Mouse (Mus musculus) kidney, embryonic 14.5 days (tissue): Measurements from ENCODE around the gene Aldh3b1. TPM values are rescaled to one million over a fixed set of nuclear protein-coding genes. Genes with fewer than 3 reads are reported as not detected.

ENCODE experiments used
- ATAC-seq: fragments of 200-750 bp; cut with Nextera tagmentation; 2 replicates; pipeline ENCODE4 v1.8.0; 2017; ENCODE audit warnings: moderate number of reproducible peaks, mild to moderate bottlenecking, moderate TSS enrichment, moderate library complexity; ENCODE audit not compliant: low FRiP score, low TSS enrichment
- H3K27ac ChIP-seq: fragments of 300-500 bp; sonication (generic); 2 replicates; pipeline ENCODE4 v1.5.1; 2014; ENCODE audit warnings: low read depth, mild to moderate bottlenecking, low read length, moderate library complexity, mixed read lengths
- H3K27me3 ChIP-seq: fragments of 300-500 bp; sonication (generic); 2 replicates; pipeline ENCODE4 v1.6.1; 2014; ENCODE audit warnings: mild to moderate bottlenecking, low read length; ENCODE audit not compliant: control insufficient read depth, insufficient read depth
- H3K36me3 ChIP-seq: fragments of 300-500 bp; sonication (generic); 2 replicates; pipeline ENCODE4 v1.6.1; 2014; ENCODE audit warnings: low read length, mixed read lengths; ENCODE audit not compliant: control insufficient read depth, insufficient read depth
- H3K4me1 ChIP-seq: fragments of 300-500 bp; sonication (generic); 2 replicates; pipeline ENCODE4 v1.6.1; 2014; ENCODE audit warnings: low read length, mixed read lengths; ENCODE audit not compliant: control insufficient read depth, insufficient read depth
- H3K4me2 ChIP-seq: fragments of 300-500 bp; sonication (generic); replicated peaks from 2 replicates; pipeline ENCODE4 v1.6.1; 2014; ENCODE audit warnings: low read depth, mild to moderate bottlenecking, low read length
- H3K4me3 ChIP-seq: fragments of 300-500 bp; sonication (generic); 2 replicates; pipeline ENCODE4 v1.5.1; 2014; ENCODE audit warnings: mild to moderate bottlenecking, low read length
- H3K9ac ChIP-seq: fragments of 300-500 bp; sonication (generic); 2 replicates; pipeline ENCODE4 v1.6.1; 2014; ENCODE audit warnings: low read depth, mild to moderate bottlenecking, low read length, moderate library complexity
- H3K9me3 ChIP-seq: fragments of 300-500 bp; sonication (generic); 2 replicates; pipeline ENCODE4 v1.6.1; 2016; ENCODE audit warnings: low read length; ENCODE audit not compliant: control insufficient read depth
- WGBS: fragments of 180-500 bp; shearing (Covaris S2); extraction: QIAGEN DNeasy Blood & Tissue Kit; methylation state at CpG from one replicate; pipeline ENCODE4 v1.1.7; 2014; 5-methylcytosine and 5-hydroxymethylcytosine counted together
- polyA plus RNA-seq: library from polyadenylated mRNA; unstranded; fragments of >200 nt; fragmentation: Nextera tagmentation; extraction: Ambion mirVana; gene quantifications from 2 replicates; pipeline ENCODE4 v1.2.1, GENCODE M21; 2014

Aldh3b1 gene
- polyA plus RNA-seq, 1 experiment from 2014 or later = 2.8 TPM

DNA sequence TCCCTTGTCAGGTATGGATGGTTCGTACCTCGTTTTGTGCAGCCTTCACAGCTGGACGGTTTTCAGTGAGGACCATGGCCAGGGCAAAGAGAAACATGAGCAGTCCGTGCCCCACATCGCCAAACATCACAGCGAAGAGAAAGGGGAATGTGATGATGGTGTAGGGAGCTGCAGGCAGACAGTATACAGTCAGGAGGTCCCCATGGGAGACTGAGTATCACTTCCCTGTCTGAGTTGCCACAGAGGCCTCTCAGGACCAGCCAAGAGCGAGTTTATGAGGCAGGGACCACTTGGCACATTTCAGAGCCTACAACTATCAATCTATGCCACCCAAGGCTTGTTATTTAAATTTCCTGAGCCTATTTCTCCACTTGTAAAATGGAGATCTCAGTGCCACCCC lies 30.7 kb downstream of the Aldh3b1 start:
- Histone ChIP-seq H3K27ac (no peak overlapping the region), H3K4me3 (no peak overlapping the region), H3K9me3 (no peaks in the 10 kb centered on the region), H3K27me3 (no peaks in the 10 kb centered on the region), H3K4me1 (0 out of 2 replicates have a peak, but pooled peaks cover 2% of the 10 kb centered on the region), H3K9ac (no peak overlapping the region), H3K4me2 (no peak overlapping the region), H3K36me3 (peaks cover 77% of the 10 kb centered on the region)
- WGBS = 66% methylated on average over 7 of the region's 7 CpGs
- ATAC-seq = no peak

DNA sequence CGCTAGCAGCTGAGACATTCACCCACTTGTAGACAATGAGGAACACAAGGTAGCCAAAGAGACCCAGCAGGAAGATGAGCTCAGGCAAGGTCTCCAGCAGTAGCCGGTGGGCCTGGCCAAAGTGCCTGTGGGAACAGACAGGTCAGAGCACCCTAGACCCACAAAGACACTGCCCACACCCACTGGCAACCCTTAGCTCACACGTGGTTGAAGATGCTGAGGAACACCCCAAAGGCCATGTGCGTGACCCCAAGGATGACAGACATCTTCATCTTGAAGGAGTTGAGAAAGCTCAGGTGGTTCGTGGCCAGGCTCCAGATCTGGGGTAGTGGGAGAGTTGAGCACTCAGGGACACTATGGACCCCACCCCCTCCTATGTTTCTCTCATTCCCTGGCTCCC lies 32.1 kb downstream of the Aldh3b1 start:
- Histone ChIP-seq H3K9me3 (no peaks in the 10 kb centered on the region), H3K4me2 (no peak overlapping the region), H3K9ac (no peak overlapping the region), H3K27me3 (no peaks in the 10 kb centered on the region), H3K4me1 (0 out of 2 replicates have a peak, but pooled peaks cover 2% of the 10 kb centered on the region), H3K36me3 (peaks cover 77% of the 10 kb centered on the region), H3K4me3 (no peak overlapping the region), H3K27ac (no peak overlapping the region)
- WGBS = 93% methylated on average over 5 of the region's 5 CpGs
- no peak for ATAC-seq

DNA sequence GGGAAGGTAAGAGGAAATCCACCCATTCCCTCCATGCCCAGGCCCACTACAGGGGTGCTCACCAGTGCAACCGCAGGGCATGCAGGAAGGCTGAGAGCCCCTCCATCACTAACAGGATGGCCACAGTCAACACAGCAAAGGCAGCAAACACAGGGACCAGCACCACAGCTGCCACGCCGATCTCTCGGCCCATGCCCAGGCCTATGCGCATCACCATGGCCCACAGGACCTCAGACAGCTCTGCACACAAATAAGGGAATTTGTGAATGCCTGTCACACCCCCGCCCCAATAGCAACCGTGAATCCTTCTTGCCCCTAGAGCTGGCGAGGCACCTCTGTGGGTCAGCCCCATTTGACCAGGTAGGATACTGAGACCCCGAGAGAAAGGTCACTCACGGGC lies 33.4 kb downstream of the Aldh3b1 start:
- Histone ChIP-seq H3K27ac (no peak overlapping the region), H3K4me2 (no peak overlapping the region), H3K4me1 (0 out of 2 replicates have a peak, but pooled peaks cover 2% of the 10 kb centered on the region), H3K4me3 (no peak overlapping the region), H3K9ac (no peak overlapping the region), H3K36me3 (peaks cover 78% of the 10 kb centered on the region), H3K9me3 (no peaks in the 10 kb centered on the region), H3K27me3 (no peaks in the 10 kb centered on the region)
- WGBS = 90% methylated on average over 10 of the region's 10 CpGs
- ATAC-seq = no peak

DNA sequence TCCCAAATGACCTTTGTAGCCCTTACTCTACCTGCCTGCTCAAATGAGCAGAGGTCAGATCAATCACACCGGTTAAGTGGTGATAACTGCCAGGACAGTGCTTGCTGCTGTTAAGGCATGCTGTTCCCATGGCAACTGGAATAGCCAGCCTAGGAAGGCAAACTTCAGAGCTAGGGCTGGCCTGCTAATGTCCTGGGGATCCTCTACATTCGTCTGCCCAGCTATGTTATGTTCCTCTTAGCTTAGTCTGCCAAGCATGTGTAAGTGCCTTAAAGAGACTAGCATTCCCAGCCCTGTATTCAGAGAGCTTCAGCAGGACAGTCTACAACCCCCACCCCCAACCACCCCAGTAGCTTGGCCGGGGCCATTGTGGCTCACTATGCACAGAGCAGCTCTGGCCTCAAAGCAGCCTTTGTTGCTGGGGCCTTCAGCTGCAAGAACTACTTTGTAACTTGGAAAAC lies 34.4 kb downstream of the Aldh3b1 start:
- Histone ChIP-seq H3K9me3 (no peaks in the 10 kb centered on the region), H3K27ac (no peak overlapping the region), H3K4me3 (no peak overlapping the region), H3K27me3 (no peaks in the 10 kb centered on the region), H3K4me1 (0 out of 2 replicates have a peak, but pooled peaks cover 2% of the 10 kb centered on the region), H3K36me3 (peaks cover 86% of the 10 kb centered on the region), H3K9ac (no peak overlapping the region), H3K4me2 (no peak overlapping the region)
- WGBS = 39% methylated on average over 3 of the region's 3 CpGs
- no peak for ATAC-seq

DNA sequence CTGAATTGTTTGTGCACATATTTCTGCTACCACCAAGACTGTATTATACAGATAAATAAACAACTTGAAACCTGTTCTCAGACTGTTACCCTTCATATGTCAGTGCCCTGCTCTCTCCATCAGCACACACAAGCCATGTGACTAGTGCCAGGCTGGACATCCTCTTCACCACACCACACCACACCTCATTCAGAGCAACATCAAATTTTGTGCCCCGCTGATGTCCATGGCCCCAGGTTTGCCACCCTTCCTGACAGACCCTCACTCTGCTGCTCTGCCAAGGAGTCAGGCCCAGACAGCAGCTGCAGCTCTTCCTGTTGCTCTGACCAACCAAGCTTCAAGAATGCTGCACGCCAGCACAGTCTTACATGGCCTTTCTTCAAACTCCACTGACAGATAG lies 35.3 kb downstream of the Aldh3b1 start:
- Histone ChIP-seq H3K27me3 (no peaks in the 10 kb centered on the region), H3K36me3 (peaks cover 85% of the 10 kb centered on the region), H3K4me2 (no peak overlapping the region), H3K4me3 (no peak overlapping the region), H3K9ac (no peak overlapping the region), H3K9me3 (no peaks in the 10 kb centered on the region), H3K27ac (no peak overlapping the region), H3K4me1 (0 out of 2 replicates have a peak, but pooled peaks cover 2% of the 10 kb centered on the region)
- WGBS = 93% methylated on average over 2 of the region's 2 CpGs
- no peak for ATAC-seq

DNA sequence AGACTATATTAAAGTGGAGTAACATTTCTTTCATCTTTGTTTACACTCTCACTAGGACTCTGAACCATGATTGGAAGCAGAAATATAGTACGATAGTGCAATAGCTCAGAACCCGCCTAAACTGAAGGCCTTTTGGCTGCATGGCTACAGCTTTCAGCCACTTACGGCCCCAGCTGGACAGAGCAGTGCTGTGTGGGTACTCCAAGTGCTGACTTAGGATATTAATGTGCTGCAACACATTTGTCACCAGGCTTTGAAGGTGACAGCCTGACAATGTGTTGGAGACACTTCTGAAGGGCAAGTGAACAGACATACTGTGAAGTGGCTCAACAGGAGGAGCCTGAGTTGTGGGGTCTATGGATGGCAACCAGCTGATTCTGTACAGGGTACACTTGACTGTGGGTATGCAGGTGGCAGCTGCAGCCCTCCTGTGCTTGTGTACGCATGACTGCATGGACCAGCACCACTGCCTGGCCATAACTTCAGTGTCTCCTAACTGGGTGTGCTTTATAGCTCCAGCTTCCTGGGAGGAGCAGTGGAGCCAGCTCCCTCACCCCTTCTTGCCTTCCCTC lies 36.0 kb downstream of the Aldh3b1 start:
- ATAC-seq = no peak
- peaks cover 91% of the 10 kb centered on the region for H3K36me3 ChIP-seq
- no peaks in the 10 kb centered on the region for H3K9me3 ChIP-seq
- WGBS = 93% methylated on average over 4 of the region's 4 CpGs
- H3K4me3 ChIP-seq = no peak overlapping the region
- no peak overlapping the region for H3K9ac ChIP-seq
- H3K27me3 ChIP-seq = no peaks in the 10 kb centered on the region
- H3K4me1 ChIP-seq = no peaks in the 10 kb centered on the region
- H3K27ac ChIP-seq = no peak overlapping the region
- H3K4me2 ChIP-seq = no peak overlapping the region

DNA sequence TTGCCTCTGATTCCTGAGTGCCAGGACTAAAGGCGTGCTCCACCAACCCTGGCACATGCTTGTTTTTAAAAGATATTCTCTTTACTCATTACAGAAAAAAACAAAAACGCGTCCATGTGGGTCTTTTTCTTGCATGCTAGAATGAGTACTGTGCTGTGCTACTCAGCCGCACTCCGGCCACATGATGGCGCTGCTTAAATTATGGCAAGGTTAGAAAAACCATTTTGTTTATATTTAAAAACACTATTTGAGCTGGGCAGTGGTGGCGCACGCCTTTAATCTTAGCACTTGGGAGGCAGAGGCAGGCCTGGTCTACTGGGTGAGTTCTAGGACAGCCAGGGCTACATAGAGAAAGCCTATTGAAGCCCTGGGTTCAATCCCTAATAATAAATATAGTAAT lies 39.4 kb downstream of the Aldh3b1 start:
- no peak for ATAC-seq
- Histone ChIP-seq H3K9me3 (no peaks in the 10 kb centered on the region), H3K9ac (no peak overlapping the region), H3K27ac (no peak overlapping the region), H3K4me3 (no peak overlapping the region), H3K36me3 (peaks cover 85% of the 10 kb centered on the region), H3K4me2 (no peak overlapping the region), H3K27me3 (no peaks in the 10 kb centered on the region), H3K4me1 (no peaks in the 10 kb centered on the region)
- WGBS = 84% methylated on average over 8 of the region's 8 CpGs

DNA sequence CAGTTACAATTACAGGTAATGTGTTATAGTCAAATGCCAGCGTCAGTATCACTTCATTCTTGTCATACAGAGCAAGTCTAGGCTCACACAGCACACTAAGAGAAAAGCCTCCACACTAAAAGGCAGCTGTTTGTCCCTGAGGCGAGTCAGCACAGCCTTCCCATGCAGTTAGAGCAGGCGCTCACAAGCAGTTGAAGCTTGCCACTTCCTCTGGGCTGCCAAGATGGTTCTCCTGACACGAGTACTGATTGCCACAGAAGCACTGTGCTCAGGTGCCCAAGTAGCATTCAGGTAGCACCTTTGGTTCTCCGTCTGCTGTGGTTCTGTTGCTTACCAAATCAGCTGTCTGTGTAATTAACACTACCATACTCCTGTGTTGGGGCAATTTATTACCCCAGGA lies 40.5 kb downstream of the Aldh3b1 start:
- no peak overlapping the region for H3K27ac ChIP-seq
- WGBS = 90% methylated on average over 5 of the region's 5 CpGs

DNA sequence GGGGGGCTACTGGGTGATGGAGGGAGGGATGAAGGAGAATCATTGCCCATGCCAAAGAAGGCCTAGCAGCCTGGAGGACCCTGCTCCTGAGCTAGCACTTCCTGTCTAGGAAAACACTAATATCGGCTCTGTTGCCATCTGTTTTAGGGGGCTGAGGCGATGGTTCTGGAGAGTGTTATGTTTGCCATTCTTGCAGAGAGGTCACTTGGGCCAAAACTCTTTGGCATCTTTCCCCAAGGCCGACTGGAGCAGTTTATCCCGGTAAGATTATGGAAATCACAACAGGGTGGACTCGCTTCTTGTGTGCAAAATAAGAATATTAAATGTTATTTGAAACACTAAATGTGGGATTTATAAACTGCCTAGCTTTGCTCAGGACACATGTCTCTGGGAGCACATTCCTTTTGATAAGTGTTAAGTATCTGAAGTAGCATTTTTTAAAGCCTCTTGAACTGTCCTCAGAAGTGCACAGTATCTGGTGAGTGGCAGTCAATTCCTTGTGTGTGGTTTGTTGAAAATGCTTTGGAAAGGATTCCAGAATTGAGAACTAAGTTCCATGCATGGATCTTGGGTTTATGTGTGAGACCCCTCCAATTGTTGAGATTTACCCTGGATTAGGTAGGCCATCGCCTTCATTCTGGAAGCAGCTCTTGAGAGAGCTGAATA lies 45.1 kb downstream of the Aldh3b1 start:
- Histone ChIP-seq H3K4me1 (no peaks in the 10 kb centered on the region), H3K27ac (no peak overlapping the region), H3K36me3 (peaks cover 50% of the 10 kb centered on the region), H3K9ac (no peak overlapping the region), H3K27me3 (no peaks in the 10 kb centered on the region), H3K4me2 (no peak overlapping the region), H3K4me3 (no peak overlapping the region), H3K9me3 (no peaks in the 10 kb centered on the region)
- WGBS = 79% methylated on average over 6 of the region's 6 CpGs
- ATAC-seq = no peak

More for the DNA sequence above, 40.5 kb downstream of the Aldh3b1 start:
- Histone ChIP-seq H3K4me1 (no peaks in the 10 kb centered on the region), H3K4me3 (no peak overlapping the region), H3K27me3 (no peaks in the 10 kb centered on the region), H3K36me3 (peaks cover 82% of the 10 kb centered on the region), H3K9me3 (no peaks in the 10 kb centered on the region), H3K9ac (no peak overlapping the region), H3K4me2 (no peak overlapping the region)
- no peak for ATAC-seq
